Mouse (Mus musculus) ES-Bruce4 (cell line): ENCODE data around the gene Tnfsfm13. TPM values are rescaled to one million over a fixed set of nuclear protein-coding genes. Genes with fewer than 3 reads are reported as not detected.

Experiments
- H3K27ac ChIP-seq: 2 replicates; pipeline ENCODE4 v1.5.1; 2012; ENCODE audit warnings: low read length, inconsistent platforms; ENCODE audit not compliant: insufficient read depth
- H3K27me3 ChIP-seq: 2 replicates; pipeline ENCODE4 v1.6.1; 2012; ENCODE audit warnings: mild to moderate bottlenecking, low read length, inconsistent platforms; ENCODE audit not compliant: control insufficient read depth, poor library complexity, insufficient read depth, severe bottlenecking
- H3K36me3 ChIP-seq: 2 replicates; pipeline ENCODE4 v1.6.1; 2012; ENCODE audit warnings: inconsistent platforms, mild to moderate bottlenecking, low read length, moderate library complexity; ENCODE audit not compliant: control insufficient read depth, poor library complexity, insufficient read depth, severe bottlenecking
- H3K4me1 ChIP-seq: one replicate; pipeline ENCODE4 v1.8.1; 2011; ENCODE audit warnings: low read length; ENCODE audit not compliant: control insufficient read depth, insufficient read depth
- H3K4me3 ChIP-seq: 2 replicates; pipeline ENCODE4 v1.5.1; 2011; ENCODE audit warnings: low read depth, mild to moderate bottlenecking, low read length
- H3K9ac ChIP-seq: 2 replicates; pipeline ENCODE4 v1.6.1; 2012; ENCODE audit warnings: low read depth, mild to moderate bottlenecking, inconsistent platforms; ENCODE audit not compliant: poor library complexity, severe bottlenecking
- H3K9me3 ChIP-seq: replicated peaks from 2 replicates; pipeline ENCODE4 v1.6.1; 2012; ENCODE audit warnings: mild to moderate bottlenecking, low read length, inconsistent platforms; ENCODE audit not compliant: control insufficient read depth, poor library complexity, insufficient read depth, severe bottlenecking
- CTCF ChIP-seq: IDR thresholded peaks from one replicate; pipeline ENCODE4 v1.8.1; 2011; ENCODE audit warnings: low read depth, low read length
- EP300 ChIP-seq: IDR thresholded peaks from 2 replicates; pipeline ENCODE4 v1.6.1; 2011; ENCODE audit warnings: low read depth, low read length; ENCODE audit not compliant: insufficient read depth
- POLR2A ChIP-seq: IDR thresholded peaks from one replicate; pipeline ENCODE4 v1.8.1; 2011; ENCODE audit warnings: low read length; ENCODE audit not compliant: insufficient read depth
- polyA plus RNA-seq: library from polyadenylated mRNA; stranded (reverse); fragments of >200 nt; gene quantifications from 2 replicates; pipeline ENCODE4 v1.2.4, GENCODE M21; 2011; ENCODE audit warnings: low read depth; ENCODE audit not compliant: missing spikeins, insufficient read depth, insufficient read length

The Tnfsfm13 gene
- polyA plus RNA-seq, 1 experiment, result 3.6 TPM

GRCm38 (mm10) chr11:69719423-69719822 is 23.5 kb upstream of the Tnfsfm13 start:
- Histone ChIP-seq H3K9me3 (no peaks in the 10 kb centered on the region), H3K36me3 (no peaks in the 10 kb centered on the region), H3K4me3 (peak overlapping the region; percentile 45), H3K9ac (peak overlapping the region; percentile 77), H3K27ac (peak overlapping the region; percentile 95; the same call in 1 of the 2 replicates), H3K4me1 (peaks cover 4% of the 10 kb centered on the region), H3K27me3 (no peaks in the 10 kb centered on the region)
- TF ChIP-seq POLR2A (no peak), CTCF (peak; percentile 46), EP300 (no peak)

GRCm38 (mm10) chr11:69718661-69719060 is 22.8 kb upstream of the Tnfsfm13 start:
- peaks cover 4% of the 10 kb centered on the region for H3K4me1 ChIP-seq
- H3K27me3 ChIP-seq, result no peaks in the 10 kb centered on the region
- H3K27ac ChIP-seq, result peak overlapping the region; percentile 95
- H3K36me3 ChIP-seq, result no peaks in the 10 kb centered on the region
- peak overlapping the region; percentile 12; the same call in 1 of the 2 replicates for H3K4me3 ChIP-seq
- H3K9ac ChIP-seq, result peak overlapping the region; percentile 77
- no peaks in the 10 kb centered on the region for H3K9me3 ChIP-seq
- no peak for TF ChIP-seq CTCF
- TF ChIP-seq POLR2A, result no peak
- no peak for TF ChIP-seq EP300

- H3K9ac ChIP-seq, result no peak overlapping the region
- no peaks in the 10 kb centered on the region for H3K36me3 ChIP-seq
- peak overlapping the region; percentile 13 for H3K27ac ChIP-seq
- no peaks in the 10 kb centered on the region for H3K27me3 ChIP-seq
- H3K4me3 ChIP-seq, result no peak overlapping the region
- TF ChIP-seq EP300 (no peak), CTCF (peak; percentile 38), POLR2A (no peak)
- H3K4me1 ChIP-seq, result peaks cover 4% of the 10 kb centered on the region
- no peaks in the 10 kb centered on the region for H3K9me3 ChIP-seq
Observed at GRCm38 (mm10) chr11:69716953-69717352, 21.1 kb upstream of the Tnfsfm13 start.

- Histone ChIP-seq H3K4me1 (peaks cover 5% of the 10 kb centered on the region), H3K27me3 (no peaks in the 10 kb centered on the region), H3K27ac (peak overlapping the region; percentile 6; the same call in 1 of the 2 replicates), H3K4me3 (no peak overlapping the region), H3K36me3 (no peaks in the 10 kb centered on the region), H3K9ac (no peak overlapping the region), H3K9me3 (no peaks in the 10 kb centered on the region)
- TF ChIP-seq EP300, result no peak
- TF ChIP-seq POLR2A, result no peak
- no peak for TF ChIP-seq CTCF
Observed at GRCm38 (mm10) chr11:69715929-69716328, 20.0 kb upstream of the Tnfsfm13 start.

GRCm38 (mm10) chr11:69715482-69715881 is 19.6 kb upstream of the Tnfsfm13 start:
- Histone ChIP-seq H3K27me3 (no peaks in the 10 kb centered on the region), H3K27ac (peak overlapping the region; percentile 65), H3K4me3 (peak overlapping the region; percentile 41), H3K36me3 (no peaks in the 10 kb centered on the region), H3K9ac (peak overlapping the region; percentile 58), H3K9me3 (no peaks in the 10 kb centered on the region), H3K4me1 (peaks cover 6% of the 10 kb centered on the region)
- peak; percentile 96 for TF ChIP-seq CTCF
- TF ChIP-seq EP300, result no peak

GRCm38 (mm10) chr11:69714636-69715329 is 18.9 kb upstream of the Tnfsfm13 start:
- no peaks in the 10 kb centered on the region for H3K9me3 ChIP-seq
- peak overlapping the region; percentile 65 for H3K27ac ChIP-seq
- no peaks in the 10 kb centered on the region for H3K36me3 ChIP-seq

More at GRCm38 (mm10) chr11:69714636-69715329, 18.9 kb upstream of the Tnfsfm13 start:
- H3K4me1 ChIP-seq, result peaks cover 7% of the 10 kb centered on the region
- H3K9ac ChIP-seq, result peak overlapping the region; percentile 58
- TF ChIP-seq EP300, result 0 out of 2 replicates have a peak, but pooled peaks have one; percentile 57
- no peak for TF ChIP-seq POLR2A
- H3K4me3 ChIP-seq, result peak overlapping the region; percentile 41
- H3K27me3 ChIP-seq, result no peaks in the 10 kb centered on the region
